Mouse (Mus musculus): ENCODE results near the gene Gm4187.
"Not testable (repeated sequence)": the region's sequence is repeated elsewhere in the genome, so short reads cannot be mapped to it uniquely, and the experiment has no call there.

The Gm4187 gene

GRCm38 (mm10) chr7:22329617-22330016 lies at the start of gene Gm4187:
Gene Gm4187, minus strand, starts transcription at chr7:22329717.
- not testable (repeated sequence) for DNase-seq (ENCODE audit: low read depth)

DNA sequence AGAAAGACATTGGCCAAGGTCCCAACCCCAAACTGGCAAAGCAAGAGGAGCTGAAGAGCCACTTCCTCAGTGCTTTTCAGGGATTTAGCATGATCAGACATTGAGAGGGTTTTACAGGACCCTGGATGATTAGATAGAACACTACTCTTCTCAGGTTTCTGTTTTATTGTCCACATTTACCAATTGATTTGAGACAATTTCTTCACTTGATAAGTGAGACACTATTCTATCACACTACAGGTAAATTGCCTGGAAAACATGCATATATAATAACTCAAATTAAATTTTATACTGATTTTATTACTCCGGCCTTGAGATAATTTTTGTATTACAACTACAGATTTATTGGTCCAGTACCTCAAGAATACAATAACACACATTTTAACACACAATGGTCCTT lies 41.4 kb upstream of the Gm4187 start, which contains the start of gene Gm8660:
Gene Gm8660, minus strand, starts transcription at position 101 of the 400 bp plus-strand sequence.
- DNase-seq (ENCODE audit: low read depth): not testable (repeated sequence)
